Mouse (Mus musculus): Measurements from ENCODE around the gene Rap2a. TPM values are rescaled to one million over a fixed set of nuclear protein-coding genes. Genes with fewer than 3 reads are reported as not detected.

Gene Rap2a
- polyA plus RNA-seq, 1 experiment from 2014 or later = 19.2 TPM

DNA sequence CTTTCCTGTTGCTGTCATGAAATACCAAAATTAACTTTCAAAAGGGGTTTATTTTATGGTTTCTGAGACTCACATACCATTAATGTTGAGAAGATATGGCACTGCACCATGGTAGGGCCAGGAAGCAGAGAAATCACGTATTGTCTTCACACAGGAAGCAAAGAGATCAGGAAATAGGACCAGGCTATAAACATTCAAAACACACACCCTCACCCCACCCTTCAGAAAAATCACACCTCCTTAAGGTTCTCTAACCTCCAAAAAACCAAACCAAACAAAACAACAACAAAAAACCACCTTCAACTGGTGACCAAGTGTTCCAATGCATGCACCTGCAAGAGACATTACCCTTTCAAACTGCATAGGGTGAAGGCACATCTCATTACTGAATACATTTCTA is 41.7 kb downstream of the Rap2a start:
- H3K36me3 ChIP-seq (ENCODE audit: control insufficient read depth, insufficient read depth, low read length) = no peaks in the 10 kb centered on the region
- H3K4me3 ChIP-seq (ENCODE audit: low read depth, low read length) = no peak overlapping the region
- 96% methylated on average over 1 of the region's 1 CpGs for WGBS

DNA sequence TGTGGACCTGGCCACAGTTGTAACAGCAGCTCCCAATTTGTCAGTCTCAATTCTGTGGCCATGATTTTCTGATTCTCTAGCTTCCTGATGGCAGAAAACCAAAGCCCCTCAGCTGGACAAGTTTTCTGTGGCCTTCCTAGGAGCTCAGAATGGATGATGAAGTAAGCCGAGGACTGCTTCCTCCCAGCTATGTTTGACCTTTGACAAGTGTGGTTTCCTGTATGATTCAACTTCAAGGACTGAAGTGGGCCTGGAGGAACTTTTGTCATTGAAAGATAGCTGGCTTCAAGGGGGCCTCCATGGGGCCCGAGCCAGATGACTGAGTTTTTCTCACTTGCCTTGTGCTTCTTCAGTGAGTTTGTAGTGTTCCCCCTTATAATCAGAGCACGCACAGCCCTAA is 42.6 kb downstream of the Rap2a start:
- no peaks in the 10 kb centered on the region for H3K27me3 ChIP-seq (ENCODE audit: control insufficient read depth, insufficient read depth, low read length)
- 78% methylated on average over 3 of the region's 3 CpGs for WGBS
- no peaks in the 10 kb centered on the region for H3K36me3 ChIP-seq (ENCODE audit: control insufficient read depth, insufficient read depth, low read length)
- no peak overlapping the region for H3K4me2 ChIP-seq (replicated peaks; ENCODE audit: low read depth, low read length)
- ATAC-seq (ENCODE audit: low FRiP score) (no peak), DNase-seq (ENCODE audit: low spot score) (no peak)
- no peaks in the 10 kb centered on the region for H3K9me3 ChIP-seq (ENCODE audit: control insufficient read depth, low read length)
- no peak overlapping the region for H3K4me3 ChIP-seq (ENCODE audit: low read depth, low read length)
- no peak overlapping the region for H3K27ac ChIP-seq (ENCODE audit: low read depth, low read length)
- H3K4me1 ChIP-seq (replicated peaks; ENCODE audit: control insufficient read depth, insufficient read depth, low read length) = no peaks in the 10 kb centered on the region
- no peak overlapping the region for H3K9ac ChIP-seq (ENCODE audit: low read depth, low read length)

More for the DNA sequence above, 41.7 kb downstream of the Rap2a start:
- H3K9me3 ChIP-seq (ENCODE audit: control insufficient read depth, low read length) = no peaks in the 10 kb centered on the region
- no peak overlapping the region for H3K4me2 ChIP-seq (replicated peaks; ENCODE audit: low read depth, low read length)
- DNase-seq (ENCODE audit: low spot score) (no peak), ATAC-seq (ENCODE audit: low FRiP score) (no peak)
- no peak overlapping the region for H3K27ac ChIP-seq (ENCODE audit: low read depth, low read length)
- no peaks in the 10 kb centered on the region for H3K27me3 ChIP-seq (ENCODE audit: control insufficient read depth, insufficient read depth, low read length)
- H3K4me1 ChIP-seq (replicated peaks; ENCODE audit: control insufficient read depth, insufficient read depth, low read length) = no peaks in the 10 kb centered on the region
- H3K9ac ChIP-seq (ENCODE audit: low read depth, low read length) = no peak overlapping the region

DNA sequence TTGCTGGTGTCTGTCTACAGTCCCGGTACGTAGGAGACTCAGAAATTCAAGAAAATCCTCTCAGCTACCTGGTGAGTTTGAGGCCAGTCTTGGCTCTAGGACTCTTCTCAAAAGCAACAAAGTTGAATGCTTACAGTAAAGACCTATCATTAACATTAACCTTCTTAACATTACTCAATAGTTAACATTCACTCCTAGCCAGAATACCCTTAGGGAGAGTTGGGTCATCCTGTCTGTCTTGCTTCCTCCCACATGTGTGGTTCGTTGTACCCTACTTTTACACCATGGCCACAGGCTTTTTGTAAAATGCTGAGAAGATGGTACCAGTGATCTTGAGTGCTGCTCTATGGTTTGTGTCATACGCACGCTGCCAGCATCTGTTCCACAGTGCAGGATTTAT is 45.1 kb downstream of the Rap2a start:
- no peak overlapping the region for H3K4me2 ChIP-seq (replicated peaks; ENCODE audit: low read depth, low read length)
- no peak overlapping the region for H3K4me3 ChIP-seq (ENCODE audit: low read depth, low read length)
- DNase-seq (ENCODE audit: low spot score) (no peak), ATAC-seq (ENCODE audit: low FRiP score) (no peak)
- no peaks in the 10 kb centered on the region for H3K36me3 ChIP-seq (ENCODE audit: control insufficient read depth, insufficient read depth, low read length)
- H3K4me1 ChIP-seq (replicated peaks; ENCODE audit: control insufficient read depth, insufficient read depth, low read length) = no peaks in the 10 kb centered on the region
- no peak overlapping the region for H3K27ac ChIP-seq (ENCODE audit: low read depth, low read length)
- no peaks in the 10 kb centered on the region for H3K27me3 ChIP-seq (ENCODE audit: control insufficient read depth, insufficient read depth, low read length)
- H3K9ac ChIP-seq (ENCODE audit: low read depth, low read length) = no peak overlapping the region
- no peaks in the 10 kb centered on the region for H3K9me3 ChIP-seq (ENCODE audit: control insufficient read depth, low read length)
- WGBS = 94% methylated on average over 5 of the region's 5 CpGs

DNA sequence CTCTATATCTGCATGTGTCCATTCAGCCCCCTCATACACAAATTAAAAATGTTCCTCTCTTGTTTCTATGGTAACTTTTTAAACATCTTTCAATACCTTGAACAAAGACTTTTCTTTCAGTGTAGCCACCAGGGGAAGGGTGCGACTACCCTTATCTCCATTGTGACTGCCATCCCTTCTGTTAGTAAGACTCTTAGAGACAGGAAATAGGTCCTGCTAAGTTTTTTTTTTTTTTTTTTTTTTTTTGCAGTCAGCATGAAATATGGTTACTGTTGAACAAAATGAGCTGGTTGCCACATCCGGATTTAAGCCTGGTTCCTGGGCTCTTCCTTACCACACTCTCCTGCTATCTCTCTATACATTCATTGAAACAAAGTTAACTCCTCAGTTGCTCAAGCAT is 47.4 kb downstream of the Rap2a start:
- H3K4me1 ChIP-seq (replicated peaks; ENCODE audit: control insufficient read depth, insufficient read depth, low read length) = no peaks in the 10 kb centered on the region
- no peaks in the 10 kb centered on the region for H3K27me3 ChIP-seq (ENCODE audit: control insufficient read depth, insufficient read depth, low read length)
- H3K27ac ChIP-seq (ENCODE audit: low read depth, low read length) = no peak overlapping the region
- ATAC-seq (ENCODE audit: low FRiP score) = no peak
- H3K4me3 ChIP-seq (ENCODE audit: low read depth, low read length) = no peak overlapping the region
- H3K36me3 ChIP-seq (ENCODE audit: control insufficient read depth, insufficient read depth, low read length) = no peaks in the 10 kb centered on the region
- H3K9ac ChIP-seq (ENCODE audit: low read depth, low read length) = no peak overlapping the region
- WGBS = 80% methylated on average over 2 of the region's 2 CpGs
- H3K4me2 ChIP-seq (replicated peaks; ENCODE audit: low read depth, low read length) = no peak overlapping the region
- H3K9me3 ChIP-seq (ENCODE audit: control insufficient read depth, low read length) = no peaks in the 10 kb centered on the region
- DNase-seq (ENCODE audit: low spot score) = no peak

DNA sequence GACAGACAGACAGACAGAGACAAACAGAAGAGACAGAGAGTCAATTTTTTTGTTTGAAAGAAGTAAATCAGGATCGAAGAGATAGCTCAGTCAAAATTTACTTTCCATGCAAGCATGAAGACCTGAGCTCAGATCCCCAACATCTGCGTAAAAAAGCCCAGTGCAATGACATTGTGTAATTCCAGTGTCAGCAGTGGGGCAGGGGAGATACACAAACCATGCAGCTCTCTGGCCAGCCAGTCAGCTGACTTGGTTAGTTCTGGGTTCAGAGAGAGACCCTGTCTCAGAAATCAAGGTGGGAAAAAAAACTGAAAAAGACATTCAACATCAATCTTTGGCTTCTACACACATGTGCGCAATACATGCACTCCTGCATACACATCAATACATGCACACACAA is 55.1 kb downstream of the Rap2a start:
- 94% methylated on average over 3 of the region's 3 CpGs for WGBS
- ATAC-seq (ENCODE audit: low FRiP score) (no peak), DNase-seq (ENCODE audit: low spot score) (no peak)
- no peaks in the 10 kb centered on the region for H3K36me3 ChIP-seq (ENCODE audit: control insufficient read depth, insufficient read depth, low read length)
- H3K4me2 ChIP-seq (replicated peaks; ENCODE audit: low read depth, low read length) = no peak overlapping the region
- no peak overlapping the region for H3K27ac ChIP-seq (ENCODE audit: low read depth, low read length)
- H3K9ac ChIP-seq (ENCODE audit: low read depth, low read length) = no peak overlapping the region
- no peaks in the 10 kb centered on the region for H3K9me3 ChIP-seq (ENCODE audit: control insufficient read depth, low read length)
- no peaks in the 10 kb centered on the region for H3K27me3 ChIP-seq (ENCODE audit: control insufficient read depth, insufficient read depth, low read length)
- H3K4me1 ChIP-seq (replicated peaks; ENCODE audit: control insufficient read depth, insufficient read depth, low read length) = no peaks in the 10 kb centered on the region; the same call in 1 of the 2 replicates
- H3K4me3 ChIP-seq (ENCODE audit: low read depth, low read length) = no peak overlapping the region

DNA sequence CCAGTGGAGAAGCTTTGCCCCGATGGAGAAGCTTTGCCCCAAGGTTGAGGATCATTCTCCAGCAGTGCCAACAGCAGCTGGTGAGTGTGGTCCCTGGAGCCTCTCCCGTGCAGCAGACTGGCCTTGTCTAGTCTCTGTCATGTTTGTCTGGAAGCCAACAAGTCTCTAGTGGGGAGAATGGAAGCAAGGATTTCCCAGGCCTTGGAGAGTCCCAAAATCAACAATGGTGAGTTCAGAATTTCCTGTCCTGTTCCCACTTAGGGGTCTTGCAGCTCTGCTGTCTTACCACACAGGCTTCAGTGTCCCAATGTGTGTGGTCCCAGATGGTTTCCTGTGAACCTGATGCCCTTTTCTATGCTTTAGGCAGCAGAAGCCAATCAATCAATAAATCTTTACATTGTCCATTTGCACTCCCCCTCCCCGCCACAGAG is 56.6 kb downstream of the Rap2a start:
- H3K9ac ChIP-seq (ENCODE audit: low read depth, low read length) = no peak overlapping the region
- 41% methylated on average over 3 of the region's 3 CpGs for WGBS
- no peak overlapping the region for H3K4me3 ChIP-seq (ENCODE audit: low read depth, low read length)
- ATAC-seq (ENCODE audit: low FRiP score) (peak; percentile 54; the same call in 1 of the 2 replicates), DNase-seq (ENCODE audit: low spot score) (no peak)
- H3K27ac ChIP-seq (ENCODE audit: low read depth, low read length) = no peak overlapping the region
- no peaks in the 10 kb centered on the region for H3K9me3 ChIP-seq (ENCODE audit: control insufficient read depth, low read length)
- H3K4me2 ChIP-seq (replicated peaks; ENCODE audit: low read depth, low read length) = no peak overlapping the region
- H3K36me3 ChIP-seq (ENCODE audit: control insufficient read depth, insufficient read depth, low read length) = no peaks in the 10 kb centered on the region
- H3K4me1 ChIP-seq (replicated peaks; ENCODE audit: control insufficient read depth, insufficient read depth, low read length) = no peaks in the 10 kb centered on the region; the same call in 1 of the 2 replicates
- no peaks in the 10 kb centered on the region for H3K27me3 ChIP-seq (ENCODE audit: control insufficient read depth, insufficient read depth, low read length)

DNA sequence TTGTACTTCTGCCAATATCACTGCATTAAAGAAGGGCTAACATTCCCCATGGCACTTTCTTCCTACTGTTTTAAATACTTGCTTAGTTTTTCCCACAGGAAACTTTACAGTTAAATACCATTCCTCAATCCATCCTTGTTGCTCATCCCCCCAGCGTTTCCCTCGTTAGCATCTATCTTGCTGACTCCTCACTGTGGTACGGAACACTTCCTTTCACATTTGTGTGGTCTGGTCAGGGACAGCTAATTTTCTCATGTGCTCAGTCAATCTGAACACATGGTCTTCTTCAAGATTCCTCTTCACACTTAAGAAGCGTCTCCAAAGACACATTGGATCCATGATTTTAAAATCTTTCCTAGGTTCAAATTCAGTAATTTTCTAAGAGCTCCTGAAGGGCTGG is 57.2 kb downstream of the Rap2a start:
- Histone ChIP-seq H3K27me3 (ENCODE audit: control insufficient read depth, insufficient read depth, low read length) (no peaks in the 10 kb centered on the region), H3K9ac (ENCODE audit: low read depth, low read length) (no peak overlapping the region), H3K4me1 (replicated peaks; ENCODE audit: control insufficient read depth, insufficient read depth, low read length) (no peaks in the 10 kb centered on the region; the same call in 1 of the 2 replicates), H3K4me3 (ENCODE audit: low read depth, low read length) (no peak overlapping the region), H3K27ac (ENCODE audit: low read depth, low read length) (no peak overlapping the region), H3K36me3 (ENCODE audit: control insufficient read depth, insufficient read depth, low read length) (no peaks in the 10 kb centered on the region), H3K4me2 (replicated peaks; ENCODE audit: low read depth, low read length) (no peak overlapping the region), H3K9me3 (ENCODE audit: control insufficient read depth, low read length) (no peaks in the 10 kb centered on the region)
- 75% methylated on average over 4 of the region's 4 CpGs for WGBS
- ATAC-seq (ENCODE audit: low FRiP score) (no peak), DNase-seq (ENCODE audit: low spot score) (no peak)

DNA sequence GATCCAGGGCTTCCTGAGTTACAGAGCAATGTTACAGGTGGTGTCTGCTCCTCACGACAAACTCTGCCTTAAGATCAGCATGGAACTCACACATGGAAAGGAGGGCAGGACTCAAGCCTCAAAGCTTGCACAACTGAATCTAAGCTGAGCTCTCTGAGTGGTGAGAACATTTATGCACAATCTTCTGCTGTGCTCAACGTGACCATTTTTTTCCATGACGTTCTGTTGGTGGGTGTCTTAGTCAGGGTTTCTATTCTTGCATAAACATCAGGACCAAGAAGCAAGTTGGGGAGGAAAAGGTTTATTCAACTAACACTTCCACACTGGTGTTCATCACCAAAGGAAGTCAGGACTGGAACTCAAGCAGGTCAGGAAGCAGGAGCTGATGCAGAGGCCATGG is 57.7 kb downstream of the Rap2a start:
- no peak overlapping the region for H3K9ac ChIP-seq (ENCODE audit: low read depth, low read length)
- 88% methylated on average over 3 of the region's 3 CpGs for WGBS
- H3K9me3 ChIP-seq (ENCODE audit: control insufficient read depth, low read length) = no peaks in the 10 kb centered on the region
- no peak for ATAC-seq (ENCODE audit: low FRiP score)
- H3K4me1 ChIP-seq (replicated peaks; ENCODE audit: control insufficient read depth, insufficient read depth, low read length) = no peaks in the 10 kb centered on the region; the same call in 1 of the 2 replicates
- no peak overlapping the region for H3K4me3 ChIP-seq (ENCODE audit: low read depth, low read length)
- no peaks in the 10 kb centered on the region for H3K36me3 ChIP-seq (ENCODE audit: control insufficient read depth, insufficient read depth, low read length)
- H3K4me2 ChIP-seq (replicated peaks; ENCODE audit: low read depth, low read length) = no peak overlapping the region
- no peaks in the 10 kb centered on the region for H3K27me3 ChIP-seq (ENCODE audit: control insufficient read depth, insufficient read depth, low read length)
- H3K27ac ChIP-seq (ENCODE audit: low read depth, low read length) = no peak overlapping the region
- no peak for DNase-seq (ENCODE audit: low spot score)

DNA sequence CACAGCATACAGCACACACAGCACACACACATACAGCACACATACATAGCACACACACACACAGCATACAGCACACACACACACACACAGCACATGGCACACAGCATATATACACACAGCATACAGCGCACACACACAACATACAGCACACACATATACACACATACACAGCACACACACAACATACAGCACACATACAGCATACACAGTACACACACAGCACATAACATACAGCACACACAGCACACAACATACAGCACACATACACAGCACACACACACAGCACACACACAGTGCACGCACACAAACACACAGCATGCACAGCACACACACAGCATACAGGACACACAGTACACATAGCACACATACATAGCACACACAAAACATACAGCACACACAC is 60.9 kb downstream of the Rap2a start:
- H3K27ac ChIP-seq (ENCODE audit: low read depth, low read length) = no peak overlapping the region
- no peaks in the 10 kb centered on the region; the same call in 1 of the 2 replicates for H3K4me1 ChIP-seq (replicated peaks; ENCODE audit: control insufficient read depth, insufficient read depth, low read length)
- no peak overlapping the region for H3K4me2 ChIP-seq (replicated peaks; ENCODE audit: low read depth, low read length)
- WGBS = 77% methylated on average over 2 of the region's 2 CpGs
- H3K9ac ChIP-seq (ENCODE audit: low read depth, low read length) = no peak overlapping the region
- no peak; the same call in 1 of the 2 replicates for ATAC-seq (ENCODE audit: low FRiP score)
- DNase-seq (ENCODE audit: low spot score) = no peak
- no peaks in the 10 kb centered on the region for H3K9me3 ChIP-seq (ENCODE audit: control insufficient read depth, low read length)
- H3K4me3 ChIP-seq (ENCODE audit: low read depth, low read length) = no peak overlapping the region
- no peaks in the 10 kb centered on the region for H3K27me3 ChIP-seq (ENCODE audit: control insufficient read depth, insufficient read depth, low read length)
- H3K36me3 ChIP-seq (ENCODE audit: control insufficient read depth, insufficient read depth, low read length) = no peaks in the 10 kb centered on the region

All from hindbrain, embryonic 11.5 days (tissue).